Mouse (Mus musculus) neural tube, embryonic 14.5 days (tissue): ENCODE measurements at regions not wholly inside any gene's neighbourhood (a gene's known extent, or its start where the extent isn't known, plus 50 kb on each side); places are given as distances from the start of the nearest gene placed in this dataset.

Experiments
- ATAC-seq: fragments of 200-750 bp; cut with Nextera tagmentation; 2 replicates; pipeline ENCODE4 v1.8.0; 2017; ENCODE audit warnings: low read depth, mild to moderate bottlenecking, moderate TSS enrichment, moderate library complexity
- H3K27ac ChIP-seq: fragments of 300-500 bp; sonication (generic); 2 replicates; pipeline ENCODE4 v1.5.1; 2014; ENCODE audit warnings: low read depth, mild to moderate bottlenecking, control low read depth, low read length, moderate library complexity, mixed read lengths
- H3K27me3 ChIP-seq: fragments of 300-500 bp; sonication (generic); 2 replicates; pipeline ENCODE4 v1.6.1; 2014; ENCODE audit warnings: low read length; ENCODE audit not compliant: control insufficient read depth, insufficient read depth
- H3K36me3 ChIP-seq: fragments of 300-500 bp; sonication (generic); 2 replicates; pipeline ENCODE4 v1.6.1; 2014; ENCODE audit warnings: low read length, mixed read lengths; ENCODE audit not compliant: control insufficient read depth, insufficient read depth
- H3K4me1 ChIP-seq: fragments of 300-500 bp; sonication (generic); 2 replicates; pipeline ENCODE4 v1.6.1; 2014; ENCODE audit warnings: low read length; ENCODE audit not compliant: control insufficient read depth, insufficient read depth
- H3K4me2 ChIP-seq: fragments of 300-500 bp; sonication (generic); 2 replicates; pipeline ENCODE4 v1.6.1; 2014; ENCODE audit warnings: mild to moderate bottlenecking, low read depth, low read length, control low read depth
- H3K4me3 ChIP-seq: fragments of 300-500 bp; sonication (generic); 2 replicates; pipeline ENCODE4 v1.5.1; 2014; ENCODE audit warnings: low read depth, low read length, control low read depth, mixed read lengths
- H3K9ac ChIP-seq: fragments of 300-500 bp; sonication (generic); replicated peaks from 2 replicates; pipeline ENCODE4 v1.6.1; 2014; ENCODE audit warnings: low read depth, mild to moderate bottlenecking, control low read depth, low read length, mixed read lengths
- H3K9me3 ChIP-seq: fragments of 300-500 bp; sonication (generic); 2 replicates; pipeline ENCODE4 v1.6.1; 2016; ENCODE audit warnings: low read length; ENCODE audit not compliant: control insufficient read depth
- WGBS: fragments of 180-500 bp; shearing (Covaris S2); extraction: QIAGEN DNeasy Blood & Tissue Kit; methylation state at CpG from one replicate; pipeline ENCODE4 v1.1.7; 2014; 5-methylcytosine and 5-hydroxymethylcytosine counted together

DNA sequence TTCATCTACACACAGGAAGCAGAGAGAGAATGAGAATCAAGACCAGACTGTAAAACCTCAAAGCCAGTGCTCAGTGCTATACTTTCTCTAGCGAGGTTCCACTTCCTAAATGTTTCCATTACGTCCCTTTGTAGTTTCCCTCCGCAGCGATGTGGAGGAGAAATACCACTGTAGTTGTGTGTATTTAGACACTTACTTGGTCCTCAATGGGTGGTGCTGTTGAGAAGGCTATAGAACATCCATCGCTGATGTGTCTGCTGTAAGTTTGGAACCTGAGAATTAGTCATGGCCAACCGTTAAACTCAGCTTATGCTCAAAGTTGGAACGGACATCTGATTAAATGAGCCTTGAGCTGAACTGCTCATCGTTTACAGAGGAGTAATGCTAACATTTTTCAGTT is 170.7 kb upstream of the Lyplal1 start:
- H3K9me3 ChIP-seq, result no peaks in the 10 kb centered on the region
- H3K27ac ChIP-seq, result no peak overlapping the region
- ATAC-seq, result no peak
- no peaks in the 10 kb centered on the region for H3K27me3 ChIP-seq
- H3K4me3 ChIP-seq, result no peak overlapping the region
- H3K36me3 ChIP-seq, result no peaks in the 10 kb centered on the region
- H3K4me2 ChIP-seq, result no peak overlapping the region
- WGBS, result 87% methylated on average over 8 of the region's 8 CpGs
- no peak overlapping the region for H3K9ac ChIP-seq
- no peaks in the 10 kb centered on the region for H3K4me1 ChIP-seq

DNA sequence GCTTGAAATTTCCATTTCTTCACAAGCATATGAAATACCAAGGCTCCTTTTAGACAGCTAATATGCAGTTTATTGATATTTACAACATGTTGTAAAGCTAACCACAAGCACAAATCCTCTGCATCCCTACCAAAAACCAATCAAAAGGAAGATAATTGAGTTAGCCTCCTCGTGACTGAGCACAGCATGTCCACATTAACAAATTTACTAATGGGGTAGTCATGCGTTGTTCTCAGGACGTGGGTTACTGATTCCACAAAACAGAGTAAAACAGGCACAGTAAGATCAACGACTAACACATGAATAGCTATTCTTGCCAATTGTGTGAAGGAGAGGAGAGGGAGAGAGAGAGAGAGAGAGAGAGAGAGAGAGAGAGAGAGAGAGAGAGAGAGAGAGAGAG is 169.3 kb upstream of the Lyplal1 start:
- no peak overlapping the region for H3K27ac ChIP-seq
- H3K4me3 ChIP-seq, result no peak overlapping the region
- 21% methylated on average over 4 of the region's 4 CpGs for WGBS
- no peak overlapping the region for H3K4me2 ChIP-seq
- no peaks in the 10 kb centered on the region for H3K4me1 ChIP-seq
- H3K9ac ChIP-seq, result no peak overlapping the region
- H3K9me3 ChIP-seq, result no peaks in the 10 kb centered on the region
- H3K27me3 ChIP-seq, result no peaks in the 10 kb centered on the region
- H3K36me3 ChIP-seq, result no peaks in the 10 kb centered on the region
- no peak for ATAC-seq

DNA sequence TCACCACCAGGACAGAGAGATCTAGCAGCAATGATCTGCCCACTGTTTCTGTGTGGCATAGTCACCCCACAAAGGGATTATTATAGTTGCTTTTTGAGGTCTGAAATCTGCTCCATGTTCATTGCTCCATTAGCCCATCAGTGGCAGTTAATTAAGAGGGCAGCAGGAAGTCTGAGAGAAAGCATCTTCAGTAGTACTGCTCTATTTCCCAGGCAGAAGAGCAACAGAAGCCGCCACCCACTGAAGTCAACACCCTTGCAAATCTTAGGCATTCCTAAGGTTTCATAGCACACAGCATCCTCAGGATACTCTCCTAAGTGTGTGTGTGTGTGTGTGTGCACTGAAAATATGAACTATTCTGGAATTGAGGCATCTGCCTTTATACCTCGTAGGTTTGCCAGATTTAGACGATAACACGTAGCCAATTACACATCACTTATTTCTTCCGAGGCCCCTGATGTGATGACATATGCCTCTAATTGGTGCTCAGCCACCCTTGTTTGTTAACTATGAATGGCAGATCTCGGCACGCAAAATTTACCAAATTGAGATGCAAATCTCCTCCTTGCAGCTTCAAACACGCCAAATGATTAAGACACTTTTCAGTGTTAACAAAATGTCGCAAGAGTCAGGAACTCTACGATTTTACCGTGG is 161.0 kb upstream of the Lyplal1 start:
- Histone ChIP-seq H3K4me3 (no peak overlapping the region; the same call in 1 of the 2 replicates), H3K27ac (no peak overlapping the region), H3K27me3 (no peaks in the 10 kb centered on the region), H3K4me1 (no peaks in the 10 kb centered on the region), H3K9me3 (no peaks in the 10 kb centered on the region), H3K9ac (no peak overlapping the region), H3K36me3 (no peaks in the 10 kb centered on the region), H3K4me2 (peak overlapping the region; percentile 24)
- 40% methylated on average over 11 of the region's 11 CpGs for WGBS
- ATAC-seq, result no peak

DNA sequence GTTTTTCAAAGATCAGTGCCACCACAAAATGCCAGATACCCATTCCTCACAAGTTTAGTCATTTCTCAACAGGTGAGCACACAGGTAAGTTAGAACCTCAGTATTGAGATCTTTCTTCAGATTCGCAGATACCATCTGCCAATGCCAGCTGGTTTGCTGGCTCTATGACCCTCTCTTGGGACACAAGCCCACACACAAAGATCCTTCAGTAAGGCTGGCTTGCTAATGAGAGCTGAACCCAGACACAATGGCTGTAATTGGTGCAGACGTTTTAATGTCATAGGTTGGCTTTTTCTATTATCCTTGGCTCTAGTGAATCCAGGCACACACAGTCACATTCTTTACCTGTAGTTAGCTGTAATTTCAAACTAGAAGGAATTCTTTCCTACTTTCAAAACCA is 154.3 kb upstream of the Lyplal1 start:
- WGBS, result 55% methylated on average over 2 of the region's 2 CpGs
- no peak for ATAC-seq
- H3K9me3 ChIP-seq, result 0 out of 2 replicates have a peak, but pooled peaks cover under 1% of the 10 kb centered on the region
- no peaks in the 10 kb centered on the region for H3K4me1 ChIP-seq
- no peak overlapping the region for H3K4me3 ChIP-seq
- H3K36me3 ChIP-seq, result no peaks in the 10 kb centered on the region
- H3K27ac ChIP-seq, result no peak overlapping the region
- H3K27me3 ChIP-seq, result no peaks in the 10 kb centered on the region
- no peak overlapping the region for H3K9ac ChIP-seq
- H3K4me2 ChIP-seq, result no peak overlapping the region

DNA sequence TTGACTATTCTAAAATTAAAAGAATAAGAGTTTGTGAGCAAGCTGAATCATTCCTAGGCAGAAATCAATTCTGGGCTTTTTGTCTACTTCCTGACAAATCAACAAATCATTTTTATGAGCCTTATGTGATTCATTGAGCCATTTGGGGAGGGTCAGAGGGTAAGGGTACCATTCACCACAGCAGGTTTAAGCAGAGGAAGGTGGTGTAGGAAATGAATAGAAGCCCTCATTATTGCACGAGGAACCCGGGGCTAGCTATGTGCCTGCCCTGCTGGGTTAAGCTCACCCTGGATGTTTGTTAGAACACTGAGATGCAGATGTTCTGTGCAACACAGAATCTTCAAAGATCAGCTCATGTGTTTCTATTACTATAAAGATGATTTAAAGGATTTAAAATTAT is 150.2 kb upstream of the Lyplal1 start:
- Histone ChIP-seq H3K4me1 (no peaks in the 10 kb centered on the region), H3K27ac (no peak overlapping the region), H3K9ac (no peak overlapping the region), H3K27me3 (no peaks in the 10 kb centered on the region), H3K4me2 (no peak overlapping the region), H3K36me3 (no peaks in the 10 kb centered on the region), H3K4me3 (no peak overlapping the region), H3K9me3 (0 out of 2 replicates have a peak, but pooled peaks cover 5% of the 10 kb centered on the region)
- no peak for ATAC-seq
- 12% methylated on average over 2 of the region's 2 CpGs for WGBS

DNA sequence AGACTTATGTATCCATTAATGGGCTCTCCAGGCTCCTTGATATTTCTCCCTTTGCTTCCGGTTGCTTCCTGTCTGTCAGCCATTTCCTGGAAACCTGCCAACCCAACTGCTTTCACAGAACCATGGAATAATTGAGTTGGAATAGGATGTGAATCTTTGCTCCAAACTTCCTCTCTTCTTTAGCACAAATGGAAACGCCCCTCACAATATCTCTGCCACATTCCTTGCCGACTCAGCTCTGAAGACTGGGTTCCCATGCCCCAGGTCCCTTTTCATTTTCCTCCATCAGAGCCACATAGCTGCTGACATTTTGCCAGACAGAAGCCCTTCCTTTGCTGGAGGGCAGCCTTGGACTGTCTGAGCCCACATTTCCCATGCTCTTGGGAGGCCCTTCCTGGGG is 147.5 kb upstream of the Lyplal1 start:
- ATAC-seq, result no peak
- H3K4me1 ChIP-seq, result no peaks in the 10 kb centered on the region
- H3K27me3 ChIP-seq, result no peaks in the 10 kb centered on the region
- 0 out of 2 replicates have a peak overlapping the region, but pooled peaks have one; percentile 19 for H3K27ac ChIP-seq
- 0 out of 2 replicates have a peak, but pooled peaks cover 5% of the 10 kb centered on the region for H3K9me3 ChIP-seq
- no peaks in the 10 kb centered on the region for H3K36me3 ChIP-seq
- no peak overlapping the region for H3K4me2 ChIP-seq
- H3K9ac ChIP-seq, result no peak overlapping the region
- no peak overlapping the region for H3K4me3 ChIP-seq
- WGBS, result 37% methylated on average over 3 of the region's 3 CpGs

DNA sequence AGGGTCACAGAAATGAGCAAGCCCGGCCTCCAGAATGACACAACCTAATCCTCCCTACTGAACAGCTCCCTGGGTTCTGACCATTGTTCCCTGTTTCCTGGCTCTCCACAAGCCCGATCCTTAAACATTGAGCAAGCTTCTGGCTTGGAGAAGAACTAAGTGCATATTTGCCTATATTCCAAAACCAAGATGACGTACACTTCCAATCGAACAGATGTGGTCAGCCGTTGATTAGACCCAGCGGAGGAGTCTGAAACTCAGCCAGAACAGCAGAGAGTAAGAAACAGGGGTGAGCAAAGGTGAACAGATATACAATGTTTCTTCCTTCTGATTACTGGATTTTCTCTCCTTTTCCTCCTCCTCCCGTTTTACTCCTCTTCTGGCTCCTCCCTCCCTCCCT is 146.8 kb upstream of the Lyplal1 start:
- no peak overlapping the region for H3K27ac ChIP-seq
- no peaks in the 10 kb centered on the region for H3K27me3 ChIP-seq
- no peak overlapping the region for H3K4me2 ChIP-seq
- ATAC-seq, result no peak
- H3K4me3 ChIP-seq, result no peak overlapping the region
- 0 out of 2 replicates have a peak, but pooled peaks cover 5% of the 10 kb centered on the region for H3K9me3 ChIP-seq
- H3K36me3 ChIP-seq, result no peaks in the 10 kb centered on the region
- no peaks in the 10 kb centered on the region for H3K4me1 ChIP-seq
- H3K9ac ChIP-seq, result no peak overlapping the region
- WGBS, result 66% methylated on average over 7 of the region's 7 CpGs

DNA sequence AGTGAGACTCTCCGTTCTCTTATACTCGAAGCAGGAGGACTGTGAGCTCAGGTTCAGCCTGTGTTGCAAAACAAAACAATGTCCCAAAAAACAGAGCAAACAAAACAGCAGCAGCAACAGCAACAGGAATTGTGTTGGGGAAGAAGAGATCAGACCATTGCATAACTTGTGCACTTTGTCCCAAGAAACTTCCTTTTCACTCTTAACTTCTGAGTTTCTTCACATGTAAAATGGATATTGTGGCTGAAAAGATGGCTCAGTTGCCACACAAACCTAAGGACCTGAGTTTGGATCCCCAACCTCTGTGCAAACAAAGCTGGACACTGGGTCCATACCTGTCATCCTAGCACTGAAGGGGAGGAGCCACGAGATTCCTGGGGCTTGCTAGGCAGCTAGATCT is 146.1 kb upstream of the Lyplal1 start:
- Histone ChIP-seq H3K36me3 (no peaks in the 10 kb centered on the region), H3K9ac (no peak overlapping the region), H3K27ac (no peak overlapping the region), H3K4me1 (no peaks in the 10 kb centered on the region), H3K9me3 (0 out of 2 replicates have a peak, but pooled peaks cover 5% of the 10 kb centered on the region), H3K4me3 (no peak overlapping the region), H3K4me2 (no peak overlapping the region), H3K27me3 (no peaks in the 10 kb centered on the region)
- no peak for ATAC-seq
- 71% methylated on average over 3 of the region's 3 CpGs for WGBS

DNA sequence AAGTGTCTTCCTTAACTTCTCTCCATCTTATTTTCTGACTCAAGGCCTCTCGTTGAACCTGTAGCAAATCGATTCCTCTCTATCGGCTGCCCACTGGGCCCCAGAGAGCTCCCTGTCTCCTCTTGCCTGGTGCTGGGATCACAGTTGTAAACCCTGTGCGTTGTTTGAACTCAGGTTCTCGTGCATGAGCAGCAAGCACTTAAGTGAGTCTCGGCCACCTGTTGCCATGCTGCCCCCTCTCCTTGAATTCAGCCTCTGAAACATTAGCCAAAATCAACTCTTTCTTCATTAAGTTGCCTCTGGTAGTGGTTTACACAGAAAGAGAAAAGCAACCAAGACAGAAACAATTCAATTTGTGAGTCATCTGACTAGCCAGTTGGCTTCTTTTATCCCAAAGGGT is 144.9 kb upstream of the Lyplal1 start:
- Histone ChIP-seq H3K36me3 (no peaks in the 10 kb centered on the region), H3K27me3 (no peaks in the 10 kb centered on the region), H3K9me3 (0 out of 2 replicates have a peak, but pooled peaks cover 5% of the 10 kb centered on the region), H3K4me1 (no peaks in the 10 kb centered on the region), H3K9ac (no peak overlapping the region), H3K27ac (no peak overlapping the region), H3K4me2 (no peak overlapping the region), H3K4me3 (no peak overlapping the region)
- ATAC-seq, result no peak
- 62% methylated on average over 6 of the region's 6 CpGs for WGBS
